Mouse (Mus musculus) embryonic facial prominence, embryonic 13.5 days (tissue): ENCODE measurements around the gene Il1rap. TPM values are rescaled to one million over a fixed set of nuclear protein-coding genes. Genes with fewer than 3 reads are reported as not detected.

Source experiments
- ATAC-seq: fragments of 200-750 bp; cut with Nextera tagmentation; 2 replicates; pipeline ENCODE4 v1.8.0; 2017; ENCODE audit warnings: low read depth; ENCODE audit not compliant: insufficient number of reproducible peaks, insufficient read depth, low FRiP score, low TSS enrichment
- H3K27ac ChIP-seq: fragments of 300-500 bp; sonication (generic); 2 replicates; pipeline ENCODE4 v1.5.1; 2015; ENCODE audit warnings: moderate library complexity, mild to moderate bottlenecking, inconsistent platforms
- H3K27me3 ChIP-seq: fragments of 300-500 bp; sonication (generic); 2 replicates; pipeline ENCODE4 v1.6.1; 2015; ENCODE audit warnings: mild to moderate bottlenecking, inconsistent platforms
- H3K36me3 ChIP-seq: fragments of 300-500 bp; sonication (generic); 2 replicates; pipeline ENCODE4 v1.6.1; 2015; ENCODE audit warnings: mild to moderate bottlenecking, inconsistent platforms
- H3K4me1 ChIP-seq: fragments of 300-500 bp; sonication (generic); 2 replicates; pipeline ENCODE4 v1.6.1; 2015; ENCODE audit warnings: inconsistent platforms
- H3K4me2 ChIP-seq: fragments of 300-500 bp; sonication (generic); 2 replicates; pipeline ENCODE4 v1.6.1; 2015; ENCODE audit warnings: moderate library complexity, mild to moderate bottlenecking, inconsistent platforms
- H3K4me3 ChIP-seq: fragments of 300-500 bp; sonication (generic); 2 replicates; pipeline ENCODE4 v1.5.1; 2015; ENCODE audit warnings: mild to moderate bottlenecking, inconsistent platforms
- H3K9ac ChIP-seq: fragments of 300-500 bp; sonication (generic); 2 replicates; pipeline ENCODE4 v1.6.1; 2015; ENCODE audit warnings: mild to moderate bottlenecking, inconsistent platforms
- H3K9me3 ChIP-seq: fragments of 300-500 bp; sonication (generic); 2 replicates; pipeline ENCODE4 v1.6.1; 2016; ENCODE audit warnings: inconsistent platforms
- WGBS: fragments of 180-500 bp; shearing (Covaris S2); methylation state at CpG from one replicate; pipeline ENCODE4 v1.1.7; 2015; ENCODE audit warnings: mixed read lengths; 5-methylcytosine and 5-hydroxymethylcytosine counted together
- polyA plus RNA-seq: library from polyadenylated mRNA; unstranded; fragments of >200 nt; fragmentation: Nextera tagmentation; extraction: Ambion mirVana; gene quantifications from 2 replicates; pipeline ENCODE4 v1.2.1, GENCODE M21; 2015

Il1rap gene
- polyA plus RNA-seq, 1 experiment from 2014 or later, result 5.8 TPM

- Histone ChIP-seq H3K4me2 (no peak overlapping the region), H3K4me1 (no peaks in the 10 kb centered on the region), H3K36me3 (no peaks in the 10 kb centered on the region), H3K9ac (no peak overlapping the region), H3K27me3 (no peaks in the 10 kb centered on the region), H3K4me3 (no peak overlapping the region), H3K9me3 (no peaks in the 10 kb centered on the region), H3K27ac (no peak overlapping the region)
- 72% methylated on average over 5 of the region's 5 CpGs for WGBS
- ATAC-seq, result no peak
These were observed 174.1 kb downstream of the Il1rap start for GRCm38 (mm10) chr16:26755381-26756155.

GRCm38 (mm10) chr16:26775976-26776375 lies 194.5 kb downstream of the Il1rap start:
- WGBS, result 76% methylated on average over 2 of the region's 2 CpGs
- no peak for ATAC-seq
- no peak overlapping the region for H3K4me2 ChIP-seq
- H3K27me3 ChIP-seq, result no peaks in the 10 kb centered on the region
- no peaks in the 10 kb centered on the region for H3K36me3 ChIP-seq
- H3K27ac ChIP-seq, result no peak overlapping the region
- H3K9ac ChIP-seq, result no peak overlapping the region
- no peaks in the 10 kb centered on the region for H3K9me3 ChIP-seq
- no peak overlapping the region for H3K4me3 ChIP-seq
- H3K4me1 ChIP-seq, result no peaks in the 10 kb centered on the region

- WGBS, result 3% methylated on average over 1 of the region's 1 CpGs
- no peaks in the 10 kb centered on the region for H3K27me3 ChIP-seq
These were observed 195.6 kb downstream of the Il1rap start for GRCm38 (mm10) chr16:26777132-26777531.

More at GRCm38 (mm10) chr16:26777132-26777531, 195.6 kb downstream of the Il1rap start:
- Histone ChIP-seq H3K4me3 (no peak overlapping the region), H3K27ac (no peak overlapping the region), H3K9me3 (no peaks in the 10 kb centered on the region), H3K9ac (no peak overlapping the region), H3K36me3 (no peaks in the 10 kb centered on the region), H3K4me2 (no peak overlapping the region), H3K4me1 (no peaks in the 10 kb centered on the region)
- ATAC-seq, result no peak

Other genes with a start within 250 kb of the Il1rap start
- gene Cldn1, start 209.9 kb upstream of the Il1rap start, polyA plus RNA-seq, result 12.6 and 14.1 TPM in 2 replicates
- gene Cldn16, start 118.6 kb upstream of the Il1rap start, polyA plus RNA-seq, result not detected in 2 replicates
- not detected in 2 replicates for gene Tmem207, start 54.9 kb upstream of the Il1rap start, polyA plus RNA-seq